In the genomic region with DNA sequence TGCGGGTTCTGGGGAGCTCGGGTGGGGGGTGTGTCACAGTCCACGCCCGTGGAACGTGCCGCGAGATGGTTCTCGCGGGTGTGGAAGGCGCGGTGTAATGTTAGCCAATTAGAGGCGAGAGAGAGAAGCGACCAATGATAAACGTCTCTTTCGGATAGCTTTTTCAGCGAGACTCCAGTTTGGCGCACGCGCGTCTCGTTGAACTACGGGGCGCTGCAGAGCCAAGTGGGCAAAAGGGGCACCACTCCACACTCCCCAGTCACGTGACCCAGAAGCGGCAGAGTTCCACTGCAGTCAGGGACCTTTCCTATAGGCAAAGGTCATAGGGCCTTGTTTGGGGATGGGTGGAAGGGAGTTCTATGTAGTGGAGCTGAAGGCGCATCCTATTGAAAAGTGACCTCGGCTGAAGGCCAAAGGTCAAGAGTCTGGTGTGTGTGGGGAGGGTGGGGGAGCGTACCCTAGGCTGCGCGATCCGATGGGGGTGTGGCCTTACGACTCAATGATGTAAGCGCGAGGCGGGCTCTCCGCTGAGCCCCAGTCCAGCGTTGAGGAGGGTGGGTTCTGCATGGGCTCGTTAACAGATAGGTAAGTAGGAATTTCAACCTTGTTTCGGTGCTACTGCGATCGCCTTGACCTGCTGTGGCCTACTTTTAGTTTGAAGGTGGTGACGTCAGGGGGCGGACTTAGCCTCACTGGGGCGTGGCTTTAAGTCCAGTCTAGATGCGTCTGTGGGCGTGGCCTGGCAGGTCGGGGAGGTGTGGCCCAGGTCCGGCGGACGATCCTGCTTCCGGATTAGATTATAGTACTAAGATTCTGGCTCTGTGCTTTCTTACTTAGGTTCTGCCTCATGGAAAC, we compare ENCODE assay signal across 8 mouse cellular contexts. TPM values are rescaled to one million over a fixed set of nuclear protein-coding genes. Genes with fewer than 3 reads are reported as not detected.
DNase-seq lines count a peak whose midpoint lies in the region; ATAC-seq lines count a peak whose summit lies in the region.

A gene (plus strand): TSS at position 97 of the 855 bp plus-strand sequence.

- peak within 1 kb of the TSS; percentile 65 for H3K4me2 ChIP-seq in hindbrain, embryonic 15.5 days

- peaks cover 1% of the 10 kb centered on the region; the same call in 1 of the 2 replicates for H3K36me3 ChIP-seq in hindbrain, embryonic 15.5 days

- peak; percentile 93 for ATAC-seq in hindbrain, embryonic 15.5 days (ENCODE audit: low FRiP score, low read depth)

- peak within 1 kb of the TSS; percentile 56 for H3K9ac ChIP-seq in hindbrain, embryonic 15.5 days

- no peaks in the 10 kb centered on the region for H3K27me3 ChIP-seq in hindbrain, embryonic 15.5 days

- no peaks in the 10 kb centered on the region for H3K9me3 ChIP-seq in hindbrain, embryonic 15.5 days

- under 1% methylated on average over 51 of the region's 51 CpGs for WGBS in hindbrain, embryonic 15.5 days

- peaks cover 15% of the 10 kb centered on the region for H3K4me1 ChIP-seq in hindbrain, embryonic 15.5 days (replicated peaks)

- H3K27ac ChIP-seq in hindbrain, embryonic 15.5 days (replicated peaks) = peak within 1 kb of the TSS; percentile 88

- peak; percentile 97 for DNase-seq in R1 (ENCODE audit: low read depth, low spot score)
- peak; percentile 94 to 96 for DNase-seq in cerebellum, postnatal 25 days
- DNase-seq in frontal cortex, postnatal 36 days (ENCODE audit: low spot score in 2 of 2) = peak; percentile 90 to 95
- peak; percentile 93 for DNase-seq in left cerebral cortex, adult 11 months (ENCODE audit: low spot score)
- DNase-seq in lung, postnatal 4 days = peak; percentile 96 to 97
- DNase-seq in retina, postnatal 7 days (ENCODE audit: low read depth, low spot score) = peak; percentile 90
- peak; percentile 82 for DNase-seq in urinary bladder, adult 2 months (ENCODE audit: low spot score)

- peak within 1 kb of the TSS; percentile 57 for H3K4me3 ChIP-seq in hindbrain, embryonic 15.5 days

RNA-seq across cellular contexts. Expression of the gene that starts here (rescaled TPM):
- polyA plus RNA-seq in hindbrain, embryonic 15.5 days (2015; fragmentation: Nextera tagmentation; extraction: Ambion mirVana) = 65.0 and 69.9 TPM in 2 replicates
- 32.3 and 38.6 TPM in 2 replicates for polyA plus RNA-seq in urinary bladder, adult 2 months (2012; rRNA removed)

Comparison
In these comparisons a context has a peak if more than half of its experiments do, and no peak if none do; other contexts are left out.
1. Peak in every context shown above with its lines: DNase-seq, ATAC-seq, H3K4me3 ChIP-seq and H3K27ac ChIP-seq.